Mouse (Mus musculus) layer of hippocampus, adult 2 months (tissue): ENCODE results near the gene Myo1e. TPM values are rescaled to one million over a fixed set of nuclear protein-coding genes. Genes with fewer than 3 reads are reported as not detected.

Experiments
- DNase-seq, 2 experiments: peaks; one replicate each; pipeline ENCODE4 v3.0.0; 2022; ENCODE audit warnings: low spot score in 2 of 2
- H3K27ac ChIP-seq: fragments of 200-600 bp; 2 replicates; pipeline ENCODE4 v1.8.1; 2022
- H3K4me3 ChIP-seq: fragments of 200-600 bp; 2 replicates; pipeline ENCODE4 v1.8.1; 2022; ENCODE audit warnings: mild to moderate bottlenecking
- CTCF ChIP-seq: fragments of 200-600 bp; conservative IDR thresholded peaks from 2 replicates; pipeline ENCODE4 v1.8.1; 2022; ENCODE audit warnings: antibody characterized with exemption, mild to moderate bottlenecking, moderate library complexity
- total RNA-seq, 2 experiments: library from RNA; stranded (reverse); gene quantifications; 2 replicates each; pipeline ENCODE4 v1.2.3; 2021

Gene Myo1e
- total RNA-seq, 2 experiments from 2014 or later: 7.6 to 8.2 TPM

DNA sequence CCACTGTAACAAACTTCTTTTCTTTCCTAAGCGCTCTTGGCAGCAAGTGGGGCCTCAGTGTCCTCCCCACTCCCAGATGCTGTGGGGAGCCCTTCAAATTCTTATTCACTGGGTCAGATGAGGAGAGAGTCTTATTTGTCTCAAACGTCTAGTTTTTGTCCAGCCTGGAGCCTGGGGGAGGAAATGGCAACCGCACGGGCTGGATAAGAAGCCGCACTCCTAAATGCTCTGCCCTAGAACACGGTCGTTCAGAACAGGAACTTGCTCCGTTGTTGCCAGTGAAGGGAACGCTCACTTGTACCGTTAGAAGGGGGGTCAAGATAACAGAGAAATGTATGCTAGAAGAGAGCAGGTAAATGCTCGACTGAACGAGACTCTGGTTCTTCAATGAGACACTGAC is 174.9 kb downstream of the Myo1e start:
- DNase-seq: no peak
- TF ChIP-seq CTCF: no peak

DNA sequence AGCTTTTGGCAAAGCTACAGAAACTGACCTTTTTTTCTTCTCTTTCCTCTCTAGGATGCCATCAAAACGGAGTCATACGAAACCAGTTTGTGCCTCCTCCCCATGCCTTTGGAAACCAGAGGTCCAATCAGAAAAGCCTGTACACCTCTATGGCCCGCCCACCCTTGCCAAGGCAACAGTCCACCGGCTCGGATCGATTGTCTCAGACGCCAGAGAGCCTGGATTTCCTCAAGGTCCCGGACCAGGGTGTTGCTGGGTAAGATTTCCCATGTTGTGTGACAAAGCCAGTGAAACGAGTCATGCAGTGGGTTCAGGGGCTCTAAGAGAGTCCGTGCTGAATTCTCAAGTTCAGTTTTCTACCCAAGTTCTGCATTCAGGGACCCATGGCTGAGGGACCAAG is 176.6 kb downstream of the Myo1e start:
- no peak overlapping the region for H3K4me3 ChIP-seq
- no peak for DNase-seq
- TF ChIP-seq CTCF: no peak
- H3K27ac ChIP-seq: no peak overlapping the region

More for the DNA sequence above, 174.9 kb downstream of the Myo1e start:
- H3K27ac ChIP-seq: no peak overlapping the region
- no peak overlapping the region for H3K4me3 ChIP-seq

DNA sequence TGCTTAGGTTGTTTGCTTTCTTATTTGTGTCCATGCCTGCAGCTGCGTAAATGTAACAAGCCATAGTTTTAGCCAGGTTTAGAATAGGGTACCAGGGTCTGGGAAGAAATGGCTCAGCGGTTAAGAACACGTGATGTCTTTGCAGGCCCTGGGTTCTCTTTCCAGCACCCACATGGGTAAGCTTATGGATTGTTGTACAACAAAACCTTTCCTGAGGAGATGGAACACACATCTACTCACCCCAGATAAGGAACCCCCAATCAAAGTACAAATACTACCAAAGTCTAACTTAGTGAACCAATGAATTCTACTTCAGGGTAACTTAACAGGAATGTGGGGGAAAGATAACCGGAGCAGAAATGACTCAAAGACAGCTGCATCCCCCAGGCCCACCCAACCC is 177.3 kb downstream of the Myo1e start:
- H3K4me3 ChIP-seq: no peak overlapping the region
- no peak for DNase-seq
- H3K27ac ChIP-seq: no peak overlapping the region
- TF ChIP-seq CTCF: no peak

DNA sequence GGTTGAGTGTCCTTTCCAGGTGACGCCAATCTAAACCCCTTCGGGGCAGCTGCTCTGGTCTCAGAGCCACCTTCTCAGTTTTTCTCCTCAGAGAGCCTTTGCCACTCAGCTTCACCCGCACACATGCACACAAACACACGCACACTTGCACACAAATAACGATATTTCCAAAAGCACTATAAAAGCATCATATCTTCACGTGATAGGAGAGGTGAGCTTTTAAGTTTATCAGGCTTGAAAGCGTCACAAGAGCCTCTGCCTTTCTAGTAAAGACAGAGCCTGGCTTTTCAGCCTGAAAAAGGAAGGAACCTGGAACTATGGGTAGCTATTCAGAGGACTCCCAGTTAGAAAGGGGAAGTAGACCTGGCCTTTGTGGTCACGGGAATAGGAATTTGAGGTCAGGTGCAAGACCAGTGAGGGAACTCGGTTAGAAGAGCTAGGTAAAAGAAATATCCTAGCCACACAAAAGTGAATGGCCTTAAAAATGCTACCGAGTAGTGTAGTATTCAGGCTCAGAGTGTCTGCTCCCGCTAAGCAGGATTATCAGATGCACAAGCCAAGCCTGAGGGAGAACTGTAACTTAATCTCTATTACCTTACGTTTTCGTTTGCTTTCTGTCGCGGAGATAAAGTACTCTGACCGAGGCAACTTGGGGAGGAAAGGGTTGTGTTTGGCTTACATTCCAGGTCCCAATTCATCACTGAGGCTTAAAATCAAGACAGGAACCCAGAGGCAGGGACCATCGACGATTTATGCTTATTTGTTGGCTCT is 178.0 kb downstream of the Myo1e start:
- no peak for DNase-seq
- no peak for TF ChIP-seq CTCF
- Histone ChIP-seq H3K27ac (no peak overlapping the region), H3K4me3 (no peak overlapping the region)

DNA sequence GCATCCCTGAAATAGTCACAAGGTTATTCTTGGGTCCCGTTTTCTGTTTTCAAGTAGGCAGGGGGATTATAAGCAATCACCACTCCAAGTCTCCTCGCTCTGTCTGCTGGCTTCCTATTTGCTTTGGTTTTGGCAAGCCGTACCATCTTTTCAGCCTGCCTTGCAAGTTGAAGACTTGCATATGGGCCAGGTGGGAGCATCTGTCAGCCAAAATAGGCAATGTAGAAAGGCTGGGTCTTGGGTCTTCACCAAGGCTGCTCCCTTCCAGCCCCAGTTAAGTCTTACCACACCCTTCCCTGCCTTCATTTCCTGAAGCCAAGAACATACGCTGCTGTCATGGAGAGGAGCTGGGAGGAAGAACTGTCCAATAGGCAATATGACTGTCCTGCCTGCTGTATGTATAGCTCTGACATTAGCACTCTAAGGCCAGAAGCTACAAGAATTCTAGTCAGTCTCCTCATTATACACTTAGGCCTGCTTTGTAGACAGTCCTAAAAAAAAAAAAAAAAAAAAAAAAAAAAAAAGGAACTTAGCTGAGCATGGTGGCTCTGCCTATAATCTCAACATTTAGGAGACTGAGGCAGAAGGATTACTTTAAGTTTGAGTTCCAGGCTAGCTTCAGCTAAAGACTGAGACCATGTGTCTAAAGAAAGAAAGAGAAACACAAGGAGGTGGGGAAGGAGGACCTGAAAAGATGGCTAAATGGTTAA is 180.4 kb downstream of the Myo1e start:
- DNase-seq: no peak
- no peak overlapping the region for H3K27ac ChIP-seq
- no peak for TF ChIP-seq CTCF
- H3K4me3 ChIP-seq: no peak overlapping the region

DNA sequence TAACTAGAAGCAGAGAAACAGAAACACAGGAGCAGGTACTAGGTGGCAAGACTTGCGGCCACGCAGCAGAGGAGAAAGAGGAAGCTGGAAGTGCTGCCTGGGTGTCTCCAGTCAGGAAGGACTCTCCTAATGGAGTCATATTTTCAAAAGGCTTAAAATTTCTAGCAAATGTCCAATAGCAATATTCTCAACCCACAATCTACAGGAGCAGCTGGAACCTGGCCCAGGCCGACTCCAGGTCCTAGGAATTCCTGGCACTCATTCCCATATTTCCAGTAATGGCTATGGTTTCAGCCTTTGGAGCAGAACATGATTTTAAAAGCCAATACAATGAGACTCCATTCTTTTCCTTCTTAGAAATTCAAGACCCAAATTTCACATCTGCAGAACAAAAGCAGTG is 182.4 kb downstream of the Myo1e start:
- TF ChIP-seq CTCF: no peak
- no peak overlapping the region for H3K4me3 ChIP-seq
- no peak for DNase-seq
- no peak overlapping the region for H3K27ac ChIP-seq

DNA sequence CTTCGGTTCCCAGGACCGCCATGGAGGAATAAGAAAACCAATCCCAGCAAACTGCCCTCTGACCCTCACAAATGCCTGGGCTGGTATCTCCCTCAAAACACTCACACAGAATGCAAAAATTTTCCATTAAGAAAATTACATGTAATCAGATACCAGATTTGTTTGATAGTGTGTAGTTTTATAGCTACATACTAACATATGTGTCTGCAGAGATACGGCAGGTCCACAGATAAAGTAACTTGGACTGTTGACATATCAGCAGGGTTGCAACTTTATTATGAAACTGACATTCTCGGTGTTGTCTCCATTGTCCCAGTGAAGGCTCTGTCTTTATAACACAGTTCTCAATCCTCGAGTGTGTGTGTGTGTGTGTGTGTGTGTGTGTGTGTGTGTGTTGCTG is 183.9 kb downstream of the Myo1e start:
- no peak for TF ChIP-seq CTCF
- Histone ChIP-seq H3K27ac (no peak overlapping the region), H3K4me3 (no peak overlapping the region)
- no peak for DNase-seq

DNA sequence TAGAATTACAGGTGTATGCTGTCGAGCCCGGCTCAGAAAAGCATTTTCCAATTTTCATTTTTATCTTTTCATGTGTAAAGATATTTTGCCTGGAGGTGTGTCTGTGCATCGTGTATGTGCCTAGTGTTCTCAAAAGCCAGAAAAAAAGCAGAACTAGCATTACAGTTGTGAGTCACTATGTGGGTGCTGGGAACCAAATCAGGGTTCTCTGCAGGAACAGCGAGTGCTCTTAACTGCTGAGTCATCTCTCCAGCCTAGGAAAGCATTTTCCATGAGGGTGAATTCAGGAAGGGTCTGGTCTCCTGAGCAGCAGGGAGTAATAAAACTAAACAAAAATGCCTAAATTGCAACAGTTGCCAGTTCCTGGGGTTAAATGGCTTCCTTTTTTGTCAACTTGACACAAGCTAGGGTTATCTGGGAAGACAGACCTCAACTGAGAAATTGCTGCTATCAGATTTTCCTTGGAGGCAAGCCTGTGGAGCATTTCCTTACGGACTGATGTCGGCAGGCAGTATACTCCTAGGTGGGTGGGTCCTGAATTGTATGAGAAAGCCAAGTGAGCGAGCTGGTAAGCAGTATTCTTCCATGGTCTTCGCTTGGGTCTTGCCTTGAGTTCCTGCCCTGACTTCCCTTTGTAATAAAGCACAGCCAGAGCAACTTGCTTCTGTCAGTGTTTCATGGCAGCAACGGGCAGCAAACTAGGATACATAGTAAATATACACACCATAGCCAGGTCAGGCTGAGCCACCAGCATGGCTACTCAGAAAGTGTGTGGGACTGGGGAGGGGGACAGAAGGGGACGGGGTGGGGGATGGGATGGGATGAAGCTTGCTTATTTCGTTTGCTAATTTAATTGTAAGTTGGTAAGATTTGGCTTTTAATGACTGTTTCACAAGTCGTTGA is 184.8 kb downstream of the Myo1e start:
- DNase-seq: no peak
- no peak for TF ChIP-seq CTCF
- no peak overlapping the region for H3K27ac ChIP-seq

DNA sequence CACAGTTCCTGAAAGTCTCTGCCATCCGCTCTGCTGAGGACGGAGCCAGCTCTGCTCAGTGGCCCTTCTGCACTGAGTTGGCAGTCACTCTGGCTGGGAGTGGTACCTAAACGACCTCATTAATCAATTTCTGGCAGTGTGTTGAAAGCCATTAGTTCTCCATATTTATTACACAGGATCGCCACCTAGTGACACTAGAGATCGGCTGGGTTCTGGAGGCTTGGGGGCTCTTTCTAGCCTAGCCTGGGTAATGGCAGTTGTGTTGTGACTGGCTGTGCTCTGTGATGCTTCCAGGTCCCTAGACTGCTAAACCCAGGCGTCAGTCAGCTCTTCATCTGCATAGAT is 185.4 kb downstream of the Myo1e start:
- no peak overlapping the region for H3K27ac ChIP-seq
- no peak overlapping the region for H3K4me3 ChIP-seq
- TF ChIP-seq CTCF: peak; percentile 86
- peak; percentile 51 to 60 for DNase-seq

More for the DNA sequence above, 184.8 kb downstream of the Myo1e start:
- no peak overlapping the region for H3K4me3 ChIP-seq

DNA sequence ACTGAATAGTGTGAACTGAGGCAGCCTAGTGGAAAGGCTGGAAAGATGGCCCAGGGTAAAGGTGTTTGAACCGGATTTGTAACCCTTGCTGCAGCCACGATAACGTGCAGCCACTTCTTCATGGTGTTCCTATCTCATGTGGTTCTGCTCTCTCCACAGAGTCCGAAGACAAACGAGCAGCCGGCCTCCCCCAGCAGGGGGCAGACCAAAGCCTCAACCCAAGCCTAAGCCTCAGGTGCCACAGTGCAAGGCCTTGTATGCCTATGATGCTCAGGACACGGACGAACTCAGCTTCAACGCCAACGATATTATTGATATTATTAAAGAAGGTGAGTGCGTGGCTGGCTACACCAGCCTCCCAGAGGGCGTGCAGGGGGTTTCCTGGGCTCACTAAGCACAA is 188.5 kb downstream of the Myo1e start:
- peak in 1 of 2 experiments; percentile 55 for DNase-seq
- no peak overlapping the region for H3K4me3 ChIP-seq
- TF ChIP-seq CTCF: peak; percentile 71
- H3K27ac ChIP-seq: no peak overlapping the region

DNA sequence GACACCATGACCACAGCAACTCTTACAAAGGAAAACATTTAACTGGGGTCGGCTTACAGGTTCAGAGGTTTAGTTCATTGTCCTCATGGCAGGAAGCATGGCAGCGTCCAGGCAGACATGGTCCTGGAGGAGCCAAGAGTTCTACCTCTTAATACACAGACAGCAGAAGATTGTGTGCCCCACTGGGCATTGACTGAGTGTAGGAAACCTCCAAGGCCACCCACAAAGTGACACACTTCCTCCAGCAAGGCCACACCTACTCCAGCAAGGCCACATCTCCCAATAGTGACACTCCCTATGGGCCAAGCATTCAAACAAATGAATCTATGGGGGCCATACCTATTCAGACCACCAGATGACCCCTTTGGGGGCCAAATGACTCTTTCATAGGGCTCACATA is 188.9 kb downstream of the Myo1e start:
- Histone ChIP-seq H3K4me3 (no peak overlapping the region), H3K27ac (no peak overlapping the region)
- TF ChIP-seq CTCF: no peak
- no peak for DNase-seq

DNA sequence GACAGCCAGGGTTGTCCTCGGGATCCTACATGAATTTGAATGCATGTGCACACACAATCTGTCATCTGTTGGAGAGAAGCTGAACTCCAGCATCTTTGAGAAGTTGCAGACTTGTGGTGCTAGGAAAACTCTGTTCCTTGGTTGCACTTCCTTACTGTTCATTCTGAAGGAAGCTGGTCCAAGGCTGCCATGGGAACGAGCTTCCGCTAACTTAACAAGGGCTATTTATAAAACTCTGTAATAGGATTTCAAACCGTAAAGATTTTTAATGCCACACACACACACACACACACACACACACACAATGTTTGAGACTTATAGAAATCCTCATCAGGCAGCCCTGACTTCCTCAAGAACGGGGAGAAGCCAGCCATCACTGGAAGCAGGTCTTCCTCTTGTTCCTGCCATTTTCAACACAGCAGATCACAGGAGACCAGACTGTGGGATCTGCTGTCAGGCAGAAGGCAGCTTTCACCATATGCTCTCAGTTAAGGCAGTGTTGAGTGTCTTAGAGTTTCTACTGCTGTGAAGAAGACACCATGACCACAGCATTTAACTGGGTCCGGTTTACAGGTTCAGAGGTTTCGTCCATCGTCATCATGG is 194.9 kb downstream of the Myo1e start:
- Histone ChIP-seq H3K4me3 (no peak overlapping the region), H3K27ac (peak overlapping the region; percentile 46; the same call in 1 of the 2 replicates)
- no peak for TF ChIP-seq CTCF
- DNase-seq: peak; percentile 29 to 34

DNA sequence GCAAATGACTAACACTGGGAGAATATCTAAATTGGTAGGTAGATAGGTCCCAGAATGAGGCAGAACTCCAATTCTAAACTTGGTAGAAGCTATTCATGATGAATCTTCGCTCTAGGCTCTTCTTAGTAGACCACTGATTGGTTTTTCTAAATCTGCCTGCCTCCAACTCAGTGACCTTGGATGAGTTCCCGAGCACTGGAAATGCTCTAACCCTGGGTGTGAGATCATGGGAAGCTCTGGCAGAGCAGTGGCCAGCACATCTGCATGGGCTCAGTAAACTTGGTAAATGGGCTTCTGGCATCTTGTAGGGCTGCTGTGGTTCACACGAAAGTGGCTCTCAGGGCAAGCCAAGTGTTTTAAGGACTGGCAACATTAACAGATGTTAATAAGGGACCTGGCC is 199.4 kb downstream of the Myo1e start:
- no peak overlapping the region for H3K27ac ChIP-seq
- TF ChIP-seq CTCF: no peak
- H3K4me3 ChIP-seq: no peak overlapping the region
- no peak for DNase-seq
